Mouse (Mus musculus): ENCODE measurements around the gene Rdm1. TPM values are rescaled to one million over a fixed set of nuclear protein-coding genes. Genes with fewer than 3 reads are reported as not detected.
"Not testable (repeated sequence)": the region's sequence is repeated elsewhere in the genome, so short reads cannot be mapped to it uniquely, and the experiment has no call there.

Rdm1 gene
- polyA plus RNA-seq, 1 experiment, result 18.1 TPM

DNA sequence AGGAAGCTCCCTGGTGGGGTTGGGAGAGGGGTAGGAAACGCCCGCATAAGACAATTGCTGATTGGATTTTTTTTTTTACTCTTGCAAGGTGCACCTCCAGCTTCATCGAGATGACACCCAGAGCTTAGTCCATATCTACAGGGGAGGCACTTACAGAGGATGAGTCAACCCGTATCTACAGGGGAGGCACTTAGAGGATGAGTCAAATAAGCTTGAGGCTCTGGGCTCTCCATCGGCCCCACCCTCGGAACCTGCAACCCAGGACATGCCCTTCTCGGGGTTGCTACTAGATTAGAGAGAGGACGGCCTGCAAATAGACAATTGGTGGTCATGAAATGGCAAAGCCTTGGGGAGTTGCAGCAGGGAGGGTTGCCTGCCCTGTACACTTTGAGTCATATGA is 10.9 kb upstream of the Rdm1 start:
- TF ChIP-seq POLR2A (IDR thresholded peaks at IDR 0.05; ENCODE audit: low read depth, low read length), result no peak
- no peak for TF ChIP-seq CTCF (IDR thresholded peaks at IDR 0.05; ENCODE audit: borderline replicate concordance, insufficient read depth, low read length)
- Histone ChIP-seq H3K27ac (ENCODE audit: insufficient read depth, low read length) (no peak overlapping the region), H3K4me1 (ENCODE audit: control insufficient read depth, insufficient read depth, low read length) (no peaks in the 10 kb centered on the region), H3K4me3 (ENCODE audit: insufficient read depth, low read length) (no peak overlapping the region)

DNA sequence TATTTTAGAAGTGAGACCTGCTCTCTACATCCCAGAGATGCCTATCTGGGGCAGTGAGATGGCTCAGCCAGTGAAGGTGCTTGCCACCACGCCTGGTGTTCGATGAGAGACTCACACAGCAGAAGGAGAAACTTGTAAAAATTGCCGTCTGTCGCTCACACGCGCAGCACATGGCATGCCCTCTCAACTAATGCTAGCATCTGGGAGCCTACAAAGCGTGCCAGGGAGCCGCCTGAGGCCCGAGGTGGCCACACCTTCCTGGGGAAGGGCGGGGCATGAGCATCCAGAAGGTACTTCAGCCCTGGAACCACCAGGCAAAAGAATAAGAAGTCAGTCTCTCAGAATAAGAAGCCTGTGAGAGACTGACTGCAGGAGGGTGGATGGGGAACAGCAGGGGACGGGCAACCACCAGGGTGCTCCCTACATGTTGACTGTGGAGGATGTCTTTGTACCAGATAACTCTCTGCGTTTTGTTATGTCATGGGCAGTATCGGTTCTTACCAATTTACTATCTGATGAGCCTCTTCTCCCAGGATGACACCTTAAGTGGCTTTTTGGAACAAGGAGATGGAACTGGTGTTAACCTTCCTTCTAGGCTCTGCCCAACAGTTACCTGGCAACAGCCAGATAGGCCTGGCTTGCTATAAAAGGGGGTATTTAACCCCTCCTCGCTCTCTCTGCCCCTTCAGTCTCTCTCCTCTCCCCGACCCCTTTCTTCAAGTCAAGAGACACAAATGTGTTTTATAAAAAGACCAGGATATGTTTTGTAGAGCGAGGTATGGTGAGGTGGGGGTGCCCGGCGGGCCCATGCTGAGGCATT is 9.8 kb upstream of the Rdm1 start:
- no peak overlapping the region for H3K4me3 ChIP-seq (ENCODE audit: insufficient read depth, low read length)
- no peaks in the 10 kb centered on the region for H3K4me1 ChIP-seq (ENCODE audit: control insufficient read depth, insufficient read depth, low read length)
- no peak overlapping the region for H3K27ac ChIP-seq (ENCODE audit: insufficient read depth, low read length)
- TF ChIP-seq CTCF (IDR thresholded peaks at IDR 0.05; ENCODE audit: borderline replicate concordance, insufficient read depth, low read length) (no peak), POLR2A (IDR thresholded peaks at IDR 0.05; ENCODE audit: low read depth, low read length) (no peak)

DNA sequence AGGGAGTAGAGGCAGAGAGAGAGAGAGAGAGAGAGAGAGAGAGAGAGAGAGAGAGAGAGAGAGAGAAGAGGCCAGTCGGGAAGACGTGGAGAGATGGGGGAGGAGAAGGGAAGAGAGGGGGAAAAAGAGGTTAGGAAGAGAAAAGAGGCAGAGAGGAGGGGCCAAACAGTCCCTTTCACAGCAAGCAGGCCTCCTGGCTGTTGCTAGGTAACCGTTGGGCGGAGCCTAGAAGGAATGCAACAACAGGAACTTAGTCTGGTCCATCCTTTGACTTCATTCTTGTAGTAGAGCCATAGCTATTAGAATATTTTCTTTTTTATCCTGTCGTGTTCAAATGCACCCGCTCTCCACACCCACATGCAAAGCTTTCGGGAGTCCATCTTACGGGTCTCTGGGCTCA is 9.1 kb upstream of the Rdm1 start:
- Histone ChIP-seq H3K27ac (ENCODE audit: insufficient read depth, low read length) (no peak overlapping the region), H3K4me1 (ENCODE audit: control insufficient read depth, insufficient read depth, low read length) (no peaks in the 10 kb centered on the region), H3K4me3 (ENCODE audit: insufficient read depth, low read length) (no peak overlapping the region)
- TF ChIP-seq CTCF (IDR thresholded peaks at IDR 0.05; ENCODE audit: borderline replicate concordance, insufficient read depth, low read length), result no peak
- no peak for TF ChIP-seq POLR2A (IDR thresholded peaks at IDR 0.05; ENCODE audit: low read depth, low read length)

DNA sequence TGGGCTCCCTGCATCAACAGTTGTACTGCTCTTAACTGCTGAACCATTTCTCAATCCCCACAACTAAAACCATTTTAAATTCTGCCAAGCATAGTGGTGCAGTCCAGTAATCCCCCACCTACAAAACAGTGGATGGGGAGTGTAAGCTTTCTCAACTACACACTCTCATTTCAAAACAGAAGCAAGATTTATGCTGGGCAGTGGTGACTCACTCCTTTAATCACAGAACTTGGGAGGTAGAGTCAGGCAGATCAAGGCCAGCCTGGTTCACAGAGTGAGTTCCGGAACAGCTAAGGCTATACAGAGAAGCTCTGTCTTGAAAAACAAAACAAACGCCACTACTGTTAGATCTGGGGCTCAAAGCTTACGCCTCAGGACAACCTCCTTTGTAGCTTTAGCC is 8.4 kb upstream of the Rdm1 start:
- H3K4me1 ChIP-seq (ENCODE audit: control insufficient read depth, insufficient read depth, low read length), result no peaks in the 10 kb centered on the region
- H3K4me3 ChIP-seq (ENCODE audit: insufficient read depth, low read length), result no peak overlapping the region
- TF ChIP-seq CTCF (IDR thresholded peaks at IDR 0.05; ENCODE audit: borderline replicate concordance, insufficient read depth, low read length), result no peak
- no peak for TF ChIP-seq POLR2A (IDR thresholded peaks at IDR 0.05; ENCODE audit: low read depth, low read length)
- H3K27ac ChIP-seq (ENCODE audit: insufficient read depth, low read length), result no peak overlapping the region

DNA sequence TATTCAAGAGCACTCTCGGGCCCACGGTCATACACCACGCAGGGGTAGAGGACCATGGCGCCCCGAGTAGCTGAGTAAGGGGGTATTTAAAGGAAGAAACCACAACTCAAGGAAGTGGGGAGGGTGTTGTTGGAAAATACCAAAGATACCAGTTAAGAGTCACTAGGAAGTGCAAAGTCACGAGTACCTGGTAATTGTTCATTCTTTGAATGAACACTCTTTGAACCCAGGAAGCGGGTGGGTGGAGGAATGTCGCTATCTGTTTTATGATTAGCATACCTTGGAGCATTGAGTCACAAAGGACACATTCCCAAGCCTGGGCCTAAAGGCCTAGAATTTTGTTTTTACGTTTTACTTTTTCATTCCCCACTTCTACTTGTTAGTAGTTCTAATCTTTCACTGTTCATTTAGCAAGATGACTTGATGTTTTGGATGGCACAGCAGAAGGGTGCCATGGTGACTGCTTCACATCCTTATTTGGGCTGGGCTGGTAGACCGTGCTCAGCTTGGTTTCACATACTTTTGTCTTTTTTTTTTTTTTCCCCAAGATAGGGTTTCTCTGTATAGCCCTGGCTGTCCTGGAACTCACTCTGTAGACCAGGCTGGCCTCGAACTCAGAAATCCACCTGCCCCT is 6.9 kb upstream of the Rdm1 start:
- H3K4me3 ChIP-seq (ENCODE audit: insufficient read depth, low read length); H3K4me1 ChIP-seq (ENCODE audit: control insufficient read depth, insufficient read depth, low read length); H3K27ac ChIP-seq (ENCODE audit: insufficient read depth, low read length): not testable (repeated sequence)

DNA sequence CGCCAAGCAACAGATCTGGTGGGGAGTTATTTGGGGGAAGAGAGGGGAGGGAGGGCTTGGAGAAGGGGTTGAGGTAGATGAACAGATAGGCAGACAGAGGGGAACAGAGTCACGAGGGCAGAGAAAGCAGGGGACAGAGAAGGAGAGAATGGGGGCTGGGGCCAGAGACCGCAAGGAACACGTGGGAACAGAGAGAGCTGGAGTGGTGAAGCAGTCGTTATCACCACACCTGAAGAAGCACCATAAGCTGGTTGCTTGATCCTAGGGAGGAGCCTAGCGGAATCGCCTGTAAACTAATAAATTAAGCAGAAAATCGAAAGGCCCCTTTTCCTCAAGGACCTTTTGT is 373 bp upstream of the Rdm1 start:
- peak overlapping the region; percentile 95; the same call in 1 of the 2 replicates for H3K27ac ChIP-seq (ENCODE audit: insufficient read depth, low read length)
- H3K4me1 ChIP-seq (ENCODE audit: control insufficient read depth, insufficient read depth, low read length), result no peaks in the 10 kb centered on the region
- H3K4me3 ChIP-seq (ENCODE audit: insufficient read depth, low read length), result peak overlapping the region; percentile 35
- no peak for TF ChIP-seq POLR2A (IDR thresholded peaks at IDR 0.05; ENCODE audit: low read depth, low read length)
- no peak for TF ChIP-seq CTCF (IDR thresholded peaks at IDR 0.05; ENCODE audit: borderline replicate concordance, insufficient read depth, low read length)

DNA sequence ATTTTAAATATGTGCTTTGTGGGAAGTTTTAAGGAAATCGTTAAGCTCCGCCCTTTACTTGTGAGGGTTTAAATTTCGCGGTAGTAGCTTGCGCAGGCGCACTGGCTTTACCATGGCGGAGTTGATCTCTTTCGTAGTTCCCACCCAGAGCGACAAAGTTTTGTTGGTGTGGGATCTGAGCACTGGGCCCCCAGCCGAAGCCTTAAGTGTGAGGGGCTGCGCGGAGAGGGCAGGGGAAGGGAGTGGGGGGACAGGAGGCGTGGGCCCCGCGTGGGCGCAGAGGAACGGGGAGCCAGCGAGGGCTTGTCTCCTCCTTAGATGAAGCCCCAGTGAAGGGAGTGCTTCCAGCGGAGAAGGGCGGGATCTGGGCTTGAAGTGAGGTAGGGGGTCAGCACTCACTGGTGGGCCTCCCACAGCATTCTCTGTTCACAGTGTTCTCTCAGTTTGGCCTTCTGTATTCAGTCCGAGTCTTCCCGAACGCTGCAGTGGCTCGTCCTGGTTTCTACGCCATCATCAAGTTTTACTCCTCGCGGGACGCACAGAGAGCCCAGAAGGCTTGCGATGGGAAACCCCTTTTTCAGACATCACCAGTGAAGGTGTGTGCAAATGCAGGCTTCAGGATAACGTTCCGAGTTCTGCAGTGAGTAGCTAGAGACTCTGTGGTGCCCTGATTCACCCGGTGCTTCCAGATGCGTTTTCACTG is 1.0 kb downstream of the Rdm1 start:
- no peak for TF ChIP-seq CTCF (IDR thresholded peaks at IDR 0.05; ENCODE audit: borderline replicate concordance, insufficient read depth, low read length)
- peak; percentile 72 for TF ChIP-seq POLR2A (IDR thresholded peaks at IDR 0.05; ENCODE audit: low read depth, low read length)
- H3K4me3 ChIP-seq (ENCODE audit: insufficient read depth, low read length), result peak overlapping the region; percentile 10
- H3K27ac ChIP-seq (ENCODE audit: insufficient read depth, low read length), result peak overlapping the region; percentile 69
- H3K4me1 ChIP-seq (ENCODE audit: control insufficient read depth, insufficient read depth, low read length), result no peaks in the 10 kb centered on the region

DNA sequence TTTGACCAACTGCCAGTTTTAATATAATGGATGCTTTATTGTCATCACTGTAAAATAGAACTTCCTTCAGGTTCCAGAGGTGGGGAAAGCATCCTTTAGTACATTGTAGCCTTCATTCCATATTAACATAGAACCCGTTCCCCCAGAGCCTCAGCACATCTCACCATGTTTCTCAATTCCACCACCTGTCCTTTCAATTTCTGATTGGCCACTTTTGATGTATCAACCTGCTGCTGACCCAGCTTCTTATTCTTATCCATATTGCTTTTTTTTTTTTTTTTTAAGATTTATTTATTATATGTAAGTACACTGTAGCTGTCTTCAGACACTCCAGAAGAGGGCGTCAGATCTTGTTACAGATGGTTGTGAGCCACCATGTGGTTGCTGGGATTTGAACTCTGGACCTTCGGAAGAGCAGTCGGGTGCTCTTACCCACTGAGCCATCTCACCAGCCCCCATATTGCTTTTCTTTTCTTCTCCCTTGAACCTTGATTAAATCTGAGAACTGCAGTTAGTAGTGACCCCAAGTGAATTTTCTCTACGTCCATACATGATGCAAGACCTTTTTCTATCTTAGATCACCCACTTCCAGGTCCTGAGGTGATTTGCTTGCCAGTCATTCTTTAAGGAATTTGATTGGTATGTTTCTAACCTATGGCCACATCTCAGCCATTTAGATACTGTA is 1.9 kb downstream of the Rdm1 start:
- H3K4me3 ChIP-seq (ENCODE audit: insufficient read depth, low read length); H3K27ac ChIP-seq (ENCODE audit: insufficient read depth, low read length): not testable (repeated sequence)

DNA sequence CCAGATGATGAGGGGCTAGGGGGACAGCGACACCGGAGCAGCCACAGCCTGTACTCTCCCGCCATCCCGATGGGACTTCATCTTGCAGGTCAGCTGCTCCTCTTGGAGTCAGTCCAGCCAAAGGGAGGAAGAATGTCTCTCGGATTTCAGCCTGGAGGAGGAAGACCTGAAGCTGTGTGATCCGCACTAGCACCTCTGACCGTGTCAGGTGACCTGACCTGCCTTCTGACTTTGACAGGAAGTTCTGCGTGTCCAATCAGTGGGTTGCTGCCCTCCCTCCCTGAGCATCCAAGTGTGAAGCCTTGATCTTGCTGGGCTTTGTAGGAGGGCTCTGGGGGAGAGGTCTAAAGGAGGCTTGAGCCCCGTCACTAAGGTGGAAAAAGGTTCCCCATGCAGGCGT is 8.7 kb downstream of the Rdm1 start:
- Histone ChIP-seq H3K4me3 (ENCODE audit: insufficient read depth, low read length) (no peak overlapping the region), H3K4me1 (ENCODE audit: control insufficient read depth, insufficient read depth, low read length) (no peaks in the 10 kb centered on the region), H3K27ac (ENCODE audit: insufficient read depth, low read length) (no peak overlapping the region)
- no peak for TF ChIP-seq CTCF (IDR thresholded peaks at IDR 0.05; ENCODE audit: borderline replicate concordance, insufficient read depth, low read length)
- no peak for TF ChIP-seq POLR2A (IDR thresholded peaks at IDR 0.05; ENCODE audit: low read depth, low read length)

More for the DNA sequence above, 1.9 kb downstream of the Rdm1 start:
- not testable (repeated sequence) for H3K4me1 ChIP-seq (ENCODE audit: control insufficient read depth, insufficient read depth, low read length)

DNA sequence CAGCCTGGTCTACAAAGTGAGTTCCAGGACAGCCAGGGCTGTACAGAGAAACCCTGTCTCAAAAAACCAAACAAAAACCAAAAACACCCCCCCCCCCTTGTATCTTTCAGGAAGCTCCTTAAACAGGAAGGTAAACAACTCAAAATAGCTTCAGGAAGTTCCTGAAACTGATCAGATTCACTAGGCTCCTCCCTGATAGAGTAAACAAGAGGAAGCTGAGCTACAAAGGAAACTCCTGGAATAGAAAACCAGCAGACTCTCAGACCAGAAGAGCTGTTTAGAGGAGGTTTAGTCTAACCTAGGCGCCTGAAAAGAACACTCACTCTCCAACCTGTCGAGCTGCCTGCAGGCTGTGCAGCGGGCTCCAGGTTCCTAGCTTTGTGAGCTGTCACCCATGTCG is 12.8 kb downstream of the Rdm1 start:
- Histone ChIP-seq H3K4me3 (ENCODE audit: insufficient read depth, low read length) (no peak overlapping the region), H3K4me1 (ENCODE audit: control insufficient read depth, insufficient read depth, low read length) (peaks cover 3% of the 10 kb centered on the region), H3K27ac (ENCODE audit: insufficient read depth, low read length) (no peak overlapping the region)
- TF ChIP-seq CTCF (IDR thresholded peaks at IDR 0.05; ENCODE audit: borderline replicate concordance, insufficient read depth, low read length) (no peak), POLR2A (IDR thresholded peaks at IDR 0.05; ENCODE audit: low read depth, low read length) (no peak)
